Mouse (Mus musculus) 416B (cell line): ENCODE measurements around the gene Arid1b.

Source experiments
- DNase-seq: peaks from one replicate; pipeline ENCODE4 v3.0.0; 2011; ENCODE audit warnings: low read depth

Arid1b gene

DNA sequence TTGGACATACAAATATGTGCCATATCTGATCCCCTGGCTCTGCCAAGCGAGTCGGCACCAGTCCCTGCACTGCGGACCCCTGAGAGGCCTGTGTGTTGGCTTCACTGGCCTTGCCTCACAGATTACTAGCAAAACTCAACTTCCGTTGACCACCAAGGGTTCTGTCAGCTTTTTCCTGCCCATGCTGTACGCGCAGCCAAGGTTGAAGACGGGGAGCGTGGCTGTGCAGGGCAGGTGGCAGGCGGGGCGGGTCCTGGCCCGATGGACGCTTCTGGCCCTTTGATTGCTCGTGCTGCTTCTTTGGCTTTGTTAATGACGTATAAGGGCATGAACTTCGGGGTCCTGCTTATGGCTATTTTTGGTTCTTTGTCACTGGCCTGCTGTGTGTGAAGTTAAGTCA is 253.6 kb downstream of the Arid1b start:
- DNase-seq: no peak

DNA sequence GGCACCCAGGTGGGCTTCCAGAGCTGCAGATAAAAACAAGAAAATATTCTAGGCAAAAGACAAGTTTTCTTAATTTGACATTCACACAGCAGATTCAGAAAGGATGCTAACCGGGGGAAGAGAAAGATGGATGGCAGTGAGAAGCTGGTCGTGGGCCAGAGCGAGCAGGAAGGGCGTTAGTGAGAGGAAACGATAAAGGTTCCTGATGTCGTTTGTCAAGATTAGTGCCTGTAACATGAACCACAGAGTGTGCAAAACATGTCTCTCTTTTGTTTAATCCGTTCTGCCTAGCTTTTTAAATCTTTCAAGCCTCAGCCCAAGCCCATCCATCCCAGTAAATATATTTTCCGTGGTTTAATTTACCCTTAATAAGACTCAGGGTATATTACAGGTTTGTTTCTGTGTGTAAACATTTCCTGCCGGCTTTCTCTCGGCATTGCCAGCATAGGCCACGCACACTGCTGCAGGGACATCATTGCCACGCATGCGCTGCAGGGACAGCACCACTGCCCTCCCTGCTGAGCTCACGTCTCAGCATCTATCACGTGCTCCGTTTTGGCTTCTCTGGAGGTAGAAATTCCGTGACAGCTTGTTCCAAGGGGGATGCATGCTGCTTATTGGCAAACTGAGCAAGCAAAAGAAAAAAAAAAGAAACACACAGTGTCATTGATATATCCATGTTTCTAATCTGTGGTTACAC is 255.0 kb downstream of the Arid1b start:
- peak; percentile 85 for DNase-seq

DNA sequence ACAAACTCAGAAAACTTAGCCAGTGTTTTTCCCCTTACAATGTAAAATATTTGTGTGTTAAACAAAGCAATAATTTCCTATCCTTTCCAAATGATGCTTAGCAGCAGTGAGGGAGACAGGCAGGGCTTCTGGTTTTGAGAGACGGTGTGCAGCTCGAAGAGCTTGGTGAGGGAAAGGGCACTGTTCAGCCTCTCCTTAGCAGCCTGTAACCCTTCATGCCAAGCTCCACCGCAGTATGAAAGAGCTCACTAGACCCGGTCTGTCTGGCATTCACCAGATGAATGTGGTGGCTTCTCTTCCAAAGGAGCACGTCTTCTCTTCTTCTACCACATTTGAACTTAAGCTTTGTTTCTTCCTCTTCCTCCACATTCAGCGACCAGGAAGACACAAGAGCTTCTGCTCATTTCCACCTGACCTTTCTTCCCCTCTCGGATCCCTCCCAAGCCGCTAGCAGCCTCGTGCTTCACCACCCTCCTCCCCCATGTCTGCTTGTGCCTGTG is 255.6 kb downstream of the Arid1b start:
- no peak for DNase-seq

DNA sequence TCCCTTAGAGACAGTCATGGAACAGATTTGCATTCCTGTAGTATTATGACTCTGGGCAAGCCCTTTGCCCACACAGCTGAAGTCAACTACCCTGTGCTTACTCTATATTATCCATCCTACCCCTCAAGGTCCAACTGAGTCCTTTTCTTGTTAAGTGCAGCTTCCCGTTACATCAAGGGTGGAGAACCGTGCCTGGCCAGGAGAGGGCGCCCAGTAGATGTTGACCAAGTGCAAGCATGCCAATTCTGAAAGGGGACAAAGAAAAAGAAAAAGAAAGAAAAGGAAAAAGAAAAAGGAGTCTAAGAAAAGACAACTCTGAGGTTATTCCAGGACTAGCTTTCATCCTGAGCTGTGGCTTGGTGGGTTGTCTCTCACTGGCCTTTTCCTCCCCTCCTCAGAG is 258.3 kb downstream of the Arid1b start:
- peak; percentile 85 for DNase-seq

DNA sequence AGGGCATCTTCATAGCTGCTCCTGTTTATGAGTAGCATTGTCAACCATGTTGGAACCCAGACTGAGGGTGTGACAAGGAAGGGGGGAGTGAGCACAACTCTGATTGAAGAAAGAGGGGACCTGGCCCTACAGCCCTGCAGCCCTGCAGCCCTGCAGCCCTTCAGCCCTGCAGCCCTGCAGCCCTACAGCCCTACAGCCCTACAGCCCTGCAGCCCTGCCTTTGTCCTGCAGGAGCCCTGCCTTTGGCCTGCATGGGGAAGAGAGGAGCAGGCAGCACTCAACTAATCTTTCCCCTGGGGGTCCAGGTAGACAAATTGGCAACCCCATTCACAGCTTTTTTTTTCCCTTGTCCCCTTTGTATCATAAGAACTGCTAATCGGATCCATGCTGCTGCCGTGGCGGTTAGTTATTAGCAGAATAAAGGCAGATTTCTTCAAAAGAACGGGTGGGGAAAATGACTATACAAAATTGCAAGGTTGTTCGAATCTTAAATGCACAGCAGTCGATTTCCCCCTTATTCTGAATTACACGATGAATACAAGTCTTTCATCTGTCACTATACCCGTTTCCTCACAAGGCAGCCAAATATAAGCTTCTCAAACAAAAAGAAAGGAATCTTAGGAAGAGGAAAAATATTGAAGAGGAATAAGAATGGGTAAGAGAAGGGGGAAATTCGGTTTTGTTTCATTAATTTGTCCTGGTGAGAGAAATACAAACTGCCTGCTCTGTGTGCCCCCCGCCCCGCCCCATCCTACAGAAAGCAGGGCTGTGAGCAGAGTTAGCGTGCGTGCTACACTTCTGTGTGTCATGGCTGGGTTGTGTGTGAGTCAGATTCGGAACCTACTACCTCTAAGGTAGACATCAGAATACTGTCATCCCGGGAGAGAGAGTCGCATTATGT is 260.8 kb downstream of the Arid1b start:
- DNase-seq: no peak

- peak; percentile 90 for DNase-seq
These were observed 261.4 kb downstream of the Arid1b start for GRCm38 (mm10) chr17:5255618-5255933.

- DNase-seq: no peak
These were observed 264.8 kb downstream of the Arid1b start for GRCm38 (mm10) chr17:5258978-5259377.

DNA sequence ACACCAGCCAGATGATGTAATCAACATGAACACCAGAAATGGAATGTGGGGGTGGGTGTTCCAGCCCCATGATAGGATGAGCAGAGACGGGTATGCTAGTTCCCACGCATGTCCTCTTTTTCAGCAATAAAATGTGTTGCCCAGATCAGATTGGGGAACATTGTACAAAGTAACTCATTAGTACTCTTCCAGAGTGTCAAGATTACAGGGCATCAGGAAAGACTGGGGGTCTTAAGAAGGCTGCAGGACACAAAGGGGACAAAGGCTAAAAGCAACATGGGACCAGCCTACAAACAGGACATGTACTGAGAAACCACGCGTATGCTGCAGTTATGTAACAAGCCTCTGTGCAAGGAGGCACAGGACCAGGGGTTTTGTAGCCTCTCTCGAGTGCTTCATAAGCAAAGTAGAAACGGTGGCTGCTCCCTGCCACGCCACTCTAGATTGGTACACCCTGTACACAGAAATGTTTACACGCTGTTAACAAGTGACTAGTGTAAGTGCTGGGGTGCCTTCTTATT is 267.1 kb downstream of the Arid1b start:
- no peak for DNase-seq

- DNase-seq: no peak
These were observed 267.9 kb downstream of the Arid1b start for GRCm38 (mm10) chr17:5261874-5262605.

- DNase-seq: no peak
These were observed 268.7 kb downstream of the Arid1b start for GRCm38 (mm10) chr17:5262788-5263187.

DNA sequence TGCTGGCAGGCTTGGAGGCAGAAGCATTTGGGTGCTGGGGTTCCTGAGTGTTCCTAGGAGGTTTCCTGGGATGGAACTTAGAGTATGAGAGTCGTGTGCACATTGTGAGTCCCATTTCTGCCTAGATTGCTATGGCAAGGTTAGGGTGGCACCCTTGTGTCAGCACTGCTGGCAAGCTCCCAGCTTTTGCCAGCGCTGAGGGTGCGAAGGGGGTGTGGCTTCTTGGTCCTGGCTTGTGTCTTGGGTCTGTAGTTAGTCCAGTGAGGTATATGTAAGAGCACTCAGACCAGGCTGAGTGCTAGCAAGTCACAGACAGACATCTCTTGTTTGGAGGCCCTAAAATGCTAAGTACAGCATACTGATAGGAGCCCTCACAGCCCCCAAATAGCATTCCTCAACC is 270.7 kb downstream of the Arid1b start:
- DNase-seq: no peak

DNA sequence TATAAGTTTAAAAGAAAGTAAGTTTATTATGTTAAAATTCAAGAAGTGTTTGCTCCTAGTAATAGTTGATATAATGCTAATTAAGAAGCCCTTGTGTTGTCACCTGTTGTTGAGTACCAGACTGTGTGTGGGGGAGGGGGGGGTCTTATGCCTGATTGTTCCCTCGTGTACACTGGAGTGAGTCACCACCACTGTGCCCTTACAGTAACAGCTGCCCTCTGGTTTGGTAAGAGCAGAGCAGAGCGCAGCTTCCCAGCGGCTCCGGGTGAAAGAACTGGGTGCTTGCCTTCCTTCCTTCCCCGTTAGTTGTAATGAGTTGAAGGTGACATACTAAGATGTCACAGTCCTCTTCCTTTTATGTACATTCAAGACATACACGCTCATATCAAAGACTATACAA is 271.5 kb downstream of the Arid1b start:
- DNase-seq: peak; percentile 58

- no peak for DNase-seq
These were observed 273.6 kb downstream of the Arid1b start for GRCm38 (mm10) chr17:5267747-5268146.

GRCm38 (mm10) chr17:5269302-5269701 is 275.2 kb downstream of the Arid1b start:
- DNase-seq: no peak

- DNase-seq: no peak
These were observed 275.6 kb downstream of the Arid1b start for GRCm38 (mm10) chr17:5269774-5270173.

- DNase-seq: no peak
These were observed 276.7 kb downstream of the Arid1b start for GRCm38 (mm10) chr17:5270823-5271222.

GRCm38 (mm10) chr17:5273118-5273517 is 279.0 kb downstream of the Arid1b start:
- DNase-seq: no peak

DNA sequence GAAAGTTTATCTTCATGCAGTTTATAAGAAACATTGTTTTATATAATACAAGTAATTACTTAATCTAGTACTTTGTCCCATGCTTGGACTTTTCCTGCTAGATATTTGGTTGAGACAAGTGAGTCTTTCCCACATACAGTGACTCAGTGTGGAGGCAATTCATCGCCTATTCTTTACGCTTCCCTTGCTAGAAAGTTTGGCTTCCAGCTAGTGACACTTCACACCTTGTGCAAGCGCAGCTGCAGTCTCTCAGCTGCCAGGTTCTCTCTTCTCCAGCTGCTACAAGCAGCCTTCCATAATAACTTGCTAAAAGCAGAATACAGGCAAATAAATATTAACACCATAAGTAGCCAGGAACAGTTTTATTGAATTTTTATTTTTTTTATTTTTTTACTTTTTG is 279.6 kb downstream of the Arid1b start:
- DNase-seq: no peak

DNA sequence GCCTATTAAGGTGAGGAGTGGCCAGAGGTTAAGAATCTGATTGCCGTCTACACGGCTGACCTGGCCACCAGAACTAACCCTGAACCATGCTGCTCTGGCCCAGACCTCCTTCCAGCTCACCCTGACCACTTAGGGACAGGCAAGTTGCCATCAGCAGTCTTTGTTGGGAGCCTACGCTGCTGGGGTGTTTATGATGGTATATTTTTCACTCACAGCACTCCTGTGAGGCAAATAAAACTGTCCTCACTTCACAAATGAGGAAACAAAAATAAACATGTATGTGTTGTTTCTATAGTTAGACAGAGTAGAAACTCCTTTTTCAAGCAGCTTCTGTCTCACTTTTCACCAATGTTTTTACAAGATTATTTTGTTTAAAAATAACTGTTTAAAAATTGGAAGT is 280.3 kb downstream of the Arid1b start:
- DNase-seq: no peak

- DNase-seq: no peak
These were observed 281.6 kb downstream of the Arid1b start for GRCm38 (mm10) chr17:5275749-5276148.

DNA sequence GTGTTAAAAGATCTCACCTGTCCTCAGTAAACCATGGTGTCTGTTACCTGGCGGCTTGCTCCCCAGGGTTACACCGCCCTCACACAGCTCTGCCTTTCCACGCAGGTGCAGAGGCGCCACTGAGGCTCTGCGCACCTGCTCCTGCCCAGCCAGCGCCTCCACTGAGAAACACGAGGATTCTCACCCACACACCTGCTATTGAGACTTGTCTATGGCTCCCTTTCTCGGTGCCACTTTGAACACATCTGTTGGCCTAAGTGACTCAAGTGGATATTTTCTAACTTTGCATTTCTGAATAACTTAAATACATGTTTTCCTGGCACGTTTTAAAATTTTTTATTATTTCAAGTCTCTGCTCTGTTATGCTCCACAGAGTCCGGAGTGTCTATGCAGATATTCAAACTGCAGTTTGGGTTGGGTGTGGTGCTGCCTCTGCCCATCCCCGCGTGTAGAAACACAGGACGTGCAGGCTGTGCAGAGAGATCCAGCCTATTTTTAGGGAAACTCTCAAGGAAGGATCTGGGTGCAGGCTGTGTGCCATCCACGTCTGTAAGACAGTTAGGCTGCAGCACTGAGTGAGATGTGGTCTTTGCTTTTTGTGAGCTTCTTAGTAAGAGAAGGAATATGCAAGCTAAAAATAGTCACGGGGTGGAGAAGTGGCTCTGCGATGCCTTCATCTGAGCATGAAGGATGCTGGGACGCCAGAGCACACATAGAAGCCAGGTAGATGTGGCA is 283.2 kb downstream of the Arid1b start:
- no peak for DNase-seq
